Mouse (Mus musculus): ENCODE data around the gene Rab3b. TPM values are rescaled to one million over a fixed set of nuclear protein-coding genes. Genes with fewer than 3 reads are reported as not detected.
"Not testable (repeated sequence)": the region's sequence is repeated elsewhere in the genome, so short reads cannot be mapped to it uniquely, and the experiment has no call there.

The Rab3b gene
- total RNA-seq, 4 experiments from 2014 or later, result 63.2 to 71.1 (median 65.4) TPM

DNA sequence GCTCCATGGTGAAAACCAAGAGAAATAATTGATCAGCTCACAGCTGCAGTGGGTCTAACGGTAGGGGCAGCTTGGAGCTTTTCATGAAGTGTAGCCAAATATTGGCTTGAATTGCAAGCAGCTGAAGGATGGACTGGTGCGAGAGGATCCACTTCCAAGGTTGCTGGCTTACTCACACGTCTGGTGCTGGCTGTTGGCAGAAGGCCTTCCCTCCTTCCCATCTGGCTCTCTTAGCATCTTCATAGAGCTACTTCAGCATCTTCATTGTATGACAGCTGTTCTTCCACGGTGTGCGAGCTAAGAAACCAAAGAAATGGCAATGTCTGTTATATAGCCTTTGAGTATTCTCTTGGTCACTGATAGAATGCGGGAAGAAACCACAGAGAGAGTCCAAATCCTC lies 12.0 kb downstream of the Rab3b start:
- peak; percentile 38 to 48 for DNase-seq (ENCODE audit: low spot score in 2 of 2)

DNA sequence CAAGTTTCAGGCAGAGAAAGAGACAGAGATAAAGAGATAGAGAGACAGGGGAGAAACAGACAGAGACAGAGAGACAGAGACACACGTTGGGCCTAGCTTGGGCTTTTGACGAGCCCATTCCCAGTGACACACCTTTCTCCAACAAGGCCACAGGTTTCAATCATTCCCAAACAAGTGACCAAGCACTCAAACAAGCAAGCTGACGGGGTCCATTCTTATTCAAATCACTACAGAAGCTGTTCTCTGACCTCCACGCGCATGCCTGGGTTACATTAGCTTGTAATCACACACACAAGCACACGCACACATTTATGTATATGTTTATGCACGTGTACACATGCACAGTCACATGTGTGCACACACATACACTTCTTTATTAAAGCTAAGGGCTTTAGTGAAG lies 21.6 kb downstream of the Rab3b start:
- DNase-seq (ENCODE audit: low spot score in 2 of 2), result no peak

DNA sequence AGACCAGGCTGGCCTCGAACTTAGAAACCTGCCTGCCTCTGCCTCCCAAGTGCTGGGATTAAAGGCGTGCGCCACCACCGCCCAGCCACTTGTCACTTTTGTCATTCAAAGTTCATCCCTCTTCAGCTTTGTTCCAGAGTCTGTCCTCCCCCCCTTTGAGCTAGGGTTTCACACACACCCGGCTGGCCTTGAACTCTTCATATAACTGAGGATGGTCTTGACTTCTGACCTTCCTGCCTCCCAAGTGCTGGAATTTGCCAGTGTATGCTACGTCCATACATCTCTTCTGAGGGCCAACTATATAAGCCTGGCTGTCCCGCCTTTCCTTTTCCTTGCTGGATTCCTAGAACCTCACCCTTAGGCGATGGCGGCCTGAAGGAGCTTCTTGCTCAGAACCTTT lies 24.0 kb downstream of the Rab3b start:
- DNase-seq (ENCODE audit: low spot score in 2 of 2), result no peak

DNA sequence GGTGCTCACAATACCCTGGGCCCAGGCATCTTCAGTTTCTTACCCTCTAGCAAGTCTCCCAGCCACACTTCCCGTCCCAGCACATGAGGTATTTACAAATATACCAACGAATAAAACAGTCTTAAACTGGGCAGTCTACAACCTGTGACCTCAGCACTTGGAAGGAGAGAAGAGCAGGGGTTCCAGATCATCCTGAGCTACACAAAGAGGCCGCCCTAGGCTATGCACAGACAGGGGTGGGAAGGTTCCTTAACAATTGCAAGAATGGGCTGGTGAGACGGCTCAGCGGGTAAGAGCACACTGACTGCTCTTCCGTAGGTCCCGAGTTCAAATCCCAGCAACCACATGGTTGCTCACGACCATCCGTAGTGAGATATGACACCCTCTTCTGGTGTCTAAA lies 24.5 kb downstream of the Rab3b start:
- DNase-seq (ENCODE audit: low spot score in 2 of 2), result no peak

DNA sequence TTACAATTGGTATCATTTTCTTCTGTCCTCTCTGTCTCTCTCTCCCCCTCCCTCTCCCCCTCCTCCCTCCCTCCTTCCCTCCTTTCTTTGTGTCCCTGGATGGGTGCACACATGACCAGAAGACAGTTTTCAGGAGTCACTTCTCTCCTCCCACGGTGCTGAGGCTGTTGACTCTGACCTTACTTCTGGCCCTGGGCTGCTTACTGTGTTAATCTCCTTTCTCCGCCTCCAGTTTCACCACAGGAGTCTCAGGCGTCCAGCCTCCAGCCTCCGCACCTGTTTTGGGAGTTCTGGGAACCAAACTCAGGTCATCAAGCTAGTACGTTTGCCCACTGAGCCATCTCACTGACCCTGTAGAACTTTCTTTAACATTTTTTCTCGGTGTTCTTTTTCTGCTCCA lies 25.2 kb downstream of the Rab3b start:
- DNase-seq (ENCODE audit: low spot score in 2 of 2), result no peak

DNA sequence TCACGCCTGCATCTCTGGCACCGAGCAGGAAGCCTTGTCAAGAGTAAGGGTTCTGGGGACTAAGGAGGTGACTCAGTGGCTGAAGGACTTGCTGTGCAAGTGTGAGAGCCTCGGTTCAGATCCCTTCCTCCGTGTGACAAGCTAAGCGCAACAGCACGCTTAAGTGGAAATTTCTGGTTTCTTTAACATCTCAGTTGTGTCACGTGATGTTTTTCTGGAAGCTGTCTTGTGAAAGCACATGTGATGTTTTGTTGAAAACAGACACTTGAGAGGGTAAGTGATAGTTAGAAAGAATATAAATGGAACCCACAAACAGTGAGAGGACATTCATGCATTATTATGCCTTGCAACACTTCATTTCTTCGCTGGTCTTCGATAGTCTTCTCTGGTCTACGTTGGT lies 25.9 kb downstream of the Rab3b start:
- DNase-seq (ENCODE audit: low spot score in 2 of 2), result no peak

DNA sequence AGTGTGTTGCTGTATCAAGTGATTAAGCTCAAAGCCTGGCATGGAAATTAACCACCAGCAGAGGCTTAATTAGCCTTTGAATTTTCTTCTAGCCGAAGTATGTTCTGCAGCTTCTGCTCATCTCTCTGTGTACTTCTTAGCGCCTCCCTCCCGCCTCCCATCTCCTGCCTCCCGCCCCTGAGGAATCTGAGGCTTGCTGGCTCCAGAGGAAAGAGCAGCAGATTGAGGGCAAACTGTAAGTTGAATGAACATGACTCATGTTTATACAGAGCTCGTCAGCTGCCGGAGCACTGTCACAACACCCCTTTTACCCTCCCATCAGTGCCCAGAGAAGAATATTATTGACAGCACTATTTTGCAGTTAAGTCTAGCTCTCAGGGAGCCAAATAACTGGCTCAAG lies 27.0 kb downstream of the Rab3b start:
- DNase-seq (ENCODE audit: low spot score in 2 of 2), result peak in 1 of 2 experiments; percentile 50

DNA sequence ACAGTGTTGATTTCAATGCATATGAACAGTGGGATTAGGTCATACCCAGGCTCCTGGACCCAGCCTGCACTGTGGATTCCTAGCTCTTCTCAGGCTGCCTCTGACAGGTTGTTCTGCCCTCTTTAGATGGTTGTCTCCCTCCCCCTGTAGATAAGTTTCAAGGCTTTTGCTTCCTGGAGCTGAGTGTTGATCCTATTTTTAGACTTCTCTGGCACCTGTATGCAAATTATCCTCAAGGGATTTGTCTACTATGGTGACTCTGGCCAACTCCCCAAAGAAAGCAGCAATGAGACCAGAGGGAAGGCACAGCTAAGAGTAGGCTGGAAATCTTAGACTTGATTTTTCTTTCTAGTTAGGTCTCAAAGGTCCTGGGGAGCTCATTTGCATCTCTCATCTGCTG lies 28.6 kb downstream of the Rab3b start:
- no peak for DNase-seq (ENCODE audit: low spot score in 2 of 2)

DNA sequence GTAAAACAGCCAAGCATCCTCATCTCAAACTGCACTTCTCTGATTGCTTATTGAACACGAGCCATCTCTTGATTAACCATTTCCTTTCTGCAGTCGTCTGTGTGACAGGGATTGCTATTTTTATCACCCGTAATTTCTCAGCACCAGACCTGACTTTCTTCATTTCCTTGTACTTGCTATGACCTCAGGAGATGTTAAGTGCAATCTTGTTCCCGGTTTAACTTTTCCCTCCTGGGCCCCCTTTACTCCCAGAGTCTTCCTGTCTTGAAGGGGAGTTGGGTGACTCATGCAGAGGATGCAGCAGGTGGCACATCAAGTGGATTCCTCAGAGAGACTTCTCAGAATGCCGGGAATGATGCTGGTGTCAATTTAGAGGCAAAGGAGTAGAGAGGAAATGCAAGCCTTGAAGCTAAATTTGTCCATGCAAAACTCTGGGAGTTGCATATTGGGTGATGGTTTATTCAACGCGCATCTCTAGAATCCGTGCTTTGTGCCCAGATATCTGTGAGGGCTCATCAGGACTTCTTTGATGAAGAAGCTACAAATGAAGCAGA lies 31.1 kb downstream of the Rab3b start:
- DNase-seq (ENCODE audit: low spot score in 2 of 2), result no peak

DNA sequence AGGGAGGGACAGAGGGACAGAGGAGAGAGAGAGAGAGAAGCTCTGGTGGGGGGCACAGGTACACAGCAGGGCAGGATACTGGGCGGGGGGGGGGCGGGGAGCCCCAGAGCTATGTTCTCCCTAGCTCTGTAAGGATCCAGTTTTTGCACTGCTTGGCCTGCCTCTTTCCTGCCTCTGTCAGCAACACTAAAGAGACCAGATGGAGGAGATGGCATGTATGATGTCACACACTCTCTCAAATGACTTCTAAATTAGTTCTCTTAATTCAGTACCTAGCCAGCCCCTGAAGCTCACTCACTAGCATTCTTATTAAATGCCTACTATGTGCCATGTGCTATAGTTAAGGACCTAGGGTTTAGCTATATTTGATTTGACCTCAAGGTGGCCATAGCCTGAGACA lies 33.0 kb downstream of the Rab3b start:
- DNase-seq (ENCODE audit: low spot score in 2 of 2), result no peak

DNA sequence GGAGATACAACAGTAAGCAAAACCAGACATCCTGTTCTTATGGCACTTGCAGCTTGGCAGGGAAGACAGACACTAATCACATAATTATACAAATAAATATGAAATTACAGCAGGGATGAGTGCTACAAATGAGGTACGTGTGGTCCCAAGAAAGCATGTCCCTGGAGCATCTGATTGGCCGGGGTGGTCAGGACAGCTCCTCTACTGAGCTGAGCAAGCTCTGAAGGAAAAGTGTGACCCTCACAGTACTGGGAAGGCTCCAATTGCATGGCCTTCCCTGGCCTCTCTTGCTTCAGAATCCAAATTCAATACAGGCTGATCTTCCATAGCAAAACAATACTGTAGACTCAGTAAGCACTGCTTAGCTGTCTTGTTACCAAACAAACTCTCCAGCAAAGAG lies 34.3 kb downstream of the Rab3b start:
- no peak for DNase-seq (ENCODE audit: low spot score in 2 of 2)

DNA sequence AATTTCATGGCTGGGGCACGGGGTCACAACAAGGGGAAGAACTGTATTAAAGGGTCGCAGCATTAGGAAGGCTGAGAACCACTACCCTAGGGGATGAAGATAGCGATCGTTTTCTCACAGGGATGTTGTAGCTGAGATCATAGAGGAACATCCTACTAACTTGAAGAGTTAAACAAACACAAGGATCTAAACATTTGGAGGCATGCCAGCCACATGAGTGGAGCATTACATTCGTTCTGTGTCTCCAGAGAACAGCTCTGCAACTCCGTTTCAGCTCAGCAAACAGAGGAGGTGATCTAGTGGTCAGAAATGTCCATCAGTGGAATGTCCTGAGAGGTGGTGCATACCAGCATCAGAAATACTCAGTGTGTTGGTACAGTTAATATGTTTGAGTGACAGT lies 35.5 kb downstream of the Rab3b start:
- no peak for DNase-seq (ENCODE audit: low spot score in 2 of 2)

DNA sequence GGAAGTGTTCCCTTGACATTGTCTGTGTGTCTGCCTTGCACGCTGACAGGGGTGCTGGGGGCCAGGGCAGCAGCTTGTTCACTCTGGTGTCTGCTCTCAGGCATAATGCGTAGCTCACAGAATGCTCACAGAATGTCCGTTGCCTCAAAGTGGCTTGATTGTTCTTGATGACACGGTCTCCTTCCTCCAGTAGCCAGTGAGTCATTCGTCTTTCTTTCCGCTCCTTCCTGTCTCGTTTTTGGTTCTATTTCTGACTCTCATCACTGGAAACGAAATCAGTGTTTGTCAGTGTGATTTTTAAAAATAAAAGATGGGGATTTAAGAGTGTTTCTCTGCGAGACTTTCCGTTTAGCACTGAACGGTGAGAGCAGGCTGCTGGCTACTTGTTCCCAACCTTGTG lies 36.2 kb downstream of the Rab3b start:
- no peak for DNase-seq (ENCODE audit: low spot score in 2 of 2)

DNA sequence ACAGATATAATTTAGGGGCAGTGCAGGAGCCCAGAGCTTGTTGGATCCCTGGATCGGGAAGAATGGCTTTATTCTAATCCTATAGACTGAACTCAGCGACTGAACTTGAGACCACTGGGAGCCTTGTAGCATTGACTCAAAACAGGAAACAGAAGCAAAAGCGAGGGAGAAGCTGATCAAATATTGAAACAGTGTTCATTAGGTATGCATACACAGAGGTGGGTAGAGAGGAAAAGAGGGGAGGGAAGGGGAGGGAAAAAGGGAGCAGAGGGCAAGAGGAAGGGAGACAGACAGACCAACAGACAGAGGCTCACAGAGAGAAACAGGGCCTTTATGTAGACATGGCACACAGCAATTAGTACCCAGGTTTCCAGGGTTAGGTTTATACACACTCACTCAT lies 38.8 kb downstream of the Rab3b start:
- DNase-seq (ENCODE audit: low spot score in 2 of 2), result no peak

DNA sequence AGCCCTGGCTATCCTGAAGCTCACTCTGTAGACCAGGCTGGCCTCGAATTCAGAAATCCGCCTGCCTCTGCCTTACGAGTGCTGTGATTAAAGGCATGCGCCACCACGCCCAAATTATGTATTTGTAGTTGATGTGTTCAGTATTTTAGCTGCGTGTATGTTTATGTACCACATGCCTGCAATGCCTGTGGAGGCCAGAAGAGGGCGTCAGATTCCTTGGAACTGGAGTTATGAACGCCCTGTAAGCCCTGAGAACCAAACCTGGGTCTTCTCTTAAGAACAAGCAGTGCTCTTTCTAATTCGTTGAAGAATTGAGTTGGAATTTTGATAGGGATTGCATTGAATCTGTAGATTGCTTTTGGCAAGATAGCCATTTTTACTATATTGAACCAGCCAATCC lies 49.1 kb downstream of the Rab3b start:
- not testable (repeated sequence) for DNase-seq (ENCODE audit: low spot score in 2 of 2)

DNA sequence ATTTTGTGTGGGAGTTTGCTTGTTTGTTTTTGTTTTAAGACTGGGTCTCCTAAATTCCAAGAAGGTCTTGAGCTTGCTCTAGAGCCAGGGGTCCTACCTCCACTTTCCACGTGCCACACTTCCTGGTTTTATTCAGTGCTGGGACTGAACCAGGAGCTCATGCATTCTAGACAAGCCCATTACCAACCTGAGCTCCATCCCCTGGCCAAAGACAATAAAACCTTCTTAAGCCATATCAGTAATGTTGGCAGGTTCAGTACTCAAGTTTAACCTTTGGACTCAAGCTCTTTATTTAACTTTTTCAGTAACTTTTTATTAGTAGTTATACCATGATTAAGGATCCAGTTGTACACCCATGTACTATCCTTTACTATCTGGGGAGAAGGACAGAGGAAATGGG lies 54.3 kb downstream of the Rab3b start:
- DNase-seq (ENCODE audit: low spot score in 2 of 2), result no peak

DNA sequence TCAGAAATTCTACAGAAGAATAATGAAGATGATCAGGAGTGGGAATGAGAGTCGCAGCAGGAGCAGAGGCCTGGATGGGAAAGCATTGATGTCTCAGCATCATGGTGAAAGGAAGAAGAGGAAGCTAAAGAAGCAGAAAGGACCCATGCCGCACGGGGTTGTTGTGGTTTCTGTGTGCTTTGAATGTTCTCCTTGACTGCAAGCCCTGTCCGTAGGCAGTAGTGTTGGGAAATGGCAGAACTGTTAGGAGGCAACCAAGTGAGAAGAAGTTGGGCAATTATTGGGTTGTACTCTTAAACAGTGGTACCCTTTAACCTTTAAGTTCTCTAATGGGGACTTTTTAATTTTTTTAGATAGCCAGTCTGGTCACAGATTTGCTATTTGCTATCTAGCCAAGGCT lies 56.0 kb downstream of the Rab3b start:
- no peak for DNase-seq (ENCODE audit: low spot score in 2 of 2)

DNA sequence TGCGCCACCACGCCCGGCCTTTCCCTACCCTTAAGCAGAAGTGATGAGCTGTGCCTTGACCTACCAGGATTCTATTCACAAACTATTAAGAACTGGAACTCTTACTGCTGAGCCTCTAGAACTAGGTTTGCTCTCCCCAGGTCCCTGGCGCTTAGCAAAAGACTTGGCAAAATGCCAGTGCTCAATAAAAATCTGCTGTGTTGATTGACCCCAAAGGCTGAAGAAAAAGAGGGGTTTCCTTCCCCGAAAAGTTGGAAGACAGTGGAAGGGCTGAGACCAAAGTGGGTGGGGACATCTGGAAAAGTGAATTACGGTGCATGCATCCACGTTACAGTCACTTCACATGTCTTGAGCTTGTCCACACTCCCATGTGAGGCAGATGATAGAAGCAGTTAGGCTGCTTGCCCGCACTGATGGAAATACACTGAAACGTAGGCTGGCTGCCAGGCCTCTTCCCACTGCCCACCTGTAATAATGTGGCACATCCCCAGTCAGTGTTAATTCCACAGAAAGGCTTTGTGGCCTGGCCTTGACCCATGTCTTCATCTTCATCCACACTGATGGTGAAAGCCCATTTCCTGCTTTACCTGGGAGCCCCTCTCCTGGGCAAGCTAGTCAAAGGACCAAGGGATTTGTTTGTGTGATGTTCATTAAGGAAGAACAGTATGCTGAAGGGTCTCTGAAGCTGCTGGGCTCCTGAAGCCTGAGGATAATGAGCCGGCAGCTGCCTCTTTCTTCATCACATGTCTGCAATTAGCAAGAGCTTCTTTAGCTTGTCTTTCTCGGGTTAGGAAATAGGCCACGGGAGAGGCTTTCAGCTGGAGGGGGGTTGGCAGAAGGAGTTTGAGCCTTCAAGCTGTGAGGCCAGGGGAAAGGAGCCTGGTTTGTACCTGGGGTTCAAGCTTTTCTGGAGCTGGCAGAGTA lies 59.2 kb downstream of the Rab3b start:
- peak; percentile 42 to 69 for DNase-seq (ENCODE audit: low spot score in 2 of 2)

DNA sequence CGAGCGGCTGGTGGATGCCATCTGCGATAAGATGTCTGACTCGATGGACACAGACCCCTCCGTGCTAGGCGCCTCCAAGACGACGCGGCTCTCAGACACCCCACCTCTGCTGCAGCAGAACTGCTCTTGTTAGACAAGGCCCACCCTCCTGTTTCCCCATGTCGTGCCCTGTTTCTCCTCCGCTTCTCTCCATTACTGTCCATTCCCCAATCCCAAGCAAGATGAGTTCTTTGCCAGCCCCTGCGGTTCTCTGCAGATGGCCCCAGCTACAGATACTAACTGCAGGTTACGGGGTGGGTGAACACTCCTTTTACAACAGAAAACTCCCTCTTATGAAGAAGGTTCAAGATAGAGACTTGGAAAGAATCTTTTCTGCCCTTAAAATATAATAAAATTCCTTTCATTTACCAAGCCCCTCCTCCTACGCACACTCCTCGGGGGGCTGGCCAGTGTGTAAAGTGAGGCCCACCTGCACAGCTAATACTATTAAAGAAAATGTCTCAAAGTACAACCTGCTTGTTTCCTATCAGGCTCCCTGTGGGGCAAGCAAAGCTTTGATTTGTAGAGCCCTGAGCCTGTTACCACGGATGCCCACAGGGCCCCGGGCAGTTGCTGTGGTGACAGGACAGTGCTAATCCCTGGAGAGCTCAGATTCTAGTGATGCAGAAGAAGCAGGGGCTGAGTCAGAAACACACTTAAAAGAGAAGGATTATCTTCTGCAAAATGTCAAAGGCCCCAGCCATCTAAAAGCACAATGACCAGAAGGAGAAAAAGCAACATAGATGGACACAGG lies 62.0 kb downstream of the Rab3b start:
- DNase-seq (ENCODE audit: low spot score in 2 of 2), result no peak

DNA sequence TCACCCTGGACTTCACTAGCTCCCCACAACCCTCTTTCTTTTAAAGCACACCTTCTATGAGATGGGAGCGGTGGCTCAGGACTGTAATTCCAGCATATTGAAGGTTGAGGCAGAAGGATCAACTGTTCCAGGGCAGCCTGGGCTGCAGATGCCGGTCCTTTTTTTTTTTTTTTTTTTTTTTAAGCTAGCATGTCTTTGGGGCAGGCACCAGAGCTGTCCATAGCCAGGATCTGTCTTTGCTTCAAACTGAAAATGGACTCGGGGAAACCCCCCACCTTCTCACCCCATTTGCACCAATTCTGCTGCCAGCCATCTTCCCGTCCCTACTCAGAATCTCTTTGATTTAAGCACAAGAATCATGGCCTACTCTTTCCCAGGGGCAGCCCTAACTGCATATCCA lies 63.3 kb downstream of the Rab3b start:
- no peak for DNase-seq (ENCODE audit: low spot score in 2 of 2)

DNA sequence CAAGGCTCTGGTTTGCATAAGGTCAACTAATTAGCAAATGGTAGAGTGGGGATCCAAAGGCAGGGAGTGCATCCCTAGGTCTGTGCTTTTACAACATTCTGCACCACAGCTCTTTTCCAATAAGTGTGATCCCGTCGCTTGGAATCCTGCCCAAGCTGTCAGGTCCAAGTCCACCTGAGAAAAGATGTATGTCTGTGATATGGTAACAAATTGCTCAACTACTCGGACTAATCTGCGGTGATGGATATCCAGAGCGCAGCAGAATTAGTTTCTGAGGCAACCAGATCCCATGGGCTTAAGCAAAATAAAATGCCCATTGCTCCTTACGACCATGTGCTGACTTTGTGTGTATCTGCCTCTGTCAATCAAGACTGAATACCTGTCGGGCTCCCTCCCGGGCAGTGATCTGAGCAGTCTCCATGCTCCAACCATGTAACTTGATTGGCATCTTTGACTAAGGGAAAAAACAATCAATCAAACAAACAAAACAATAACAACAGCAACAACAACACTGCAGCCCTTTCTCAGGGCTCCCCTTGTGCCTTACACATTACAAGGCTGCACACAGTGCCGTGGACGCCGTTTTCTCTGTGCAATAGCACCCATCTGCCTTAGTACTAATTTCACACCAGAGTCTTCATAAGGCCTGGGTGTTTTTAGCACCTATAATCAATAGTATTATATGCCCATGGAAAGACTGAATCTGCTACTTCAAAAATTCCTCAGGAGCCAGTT lies 64.3 kb downstream of the Rab3b start:
- DNase-seq (ENCODE audit: low spot score in 2 of 2), result no peak

DNA sequence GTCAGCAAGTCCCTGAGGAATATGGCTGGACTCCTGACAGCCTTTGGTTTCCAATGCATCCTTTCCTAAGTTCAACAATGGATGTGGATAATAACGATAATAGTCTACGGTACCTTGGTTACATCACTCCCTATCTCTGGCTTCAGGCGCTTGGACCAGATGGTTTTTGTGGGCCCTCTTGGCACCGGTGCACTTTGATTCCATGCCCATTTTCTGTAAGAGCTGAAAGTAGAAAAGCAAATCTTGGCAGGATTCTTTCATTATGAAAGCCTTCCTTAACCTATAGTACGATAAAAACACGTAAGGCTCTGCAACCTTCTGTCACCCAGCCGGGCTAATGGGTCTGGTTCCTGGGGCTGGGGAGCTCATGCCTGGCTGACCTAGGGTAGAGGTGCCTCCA lies 70.3 kb downstream of the Rab3b start:
- peak; percentile 53 to 73 for DNase-seq (ENCODE audit: low spot score in 2 of 2)
